ENCODE assay signal across 29 mouse cellular contexts in the genomic region with DNA sequence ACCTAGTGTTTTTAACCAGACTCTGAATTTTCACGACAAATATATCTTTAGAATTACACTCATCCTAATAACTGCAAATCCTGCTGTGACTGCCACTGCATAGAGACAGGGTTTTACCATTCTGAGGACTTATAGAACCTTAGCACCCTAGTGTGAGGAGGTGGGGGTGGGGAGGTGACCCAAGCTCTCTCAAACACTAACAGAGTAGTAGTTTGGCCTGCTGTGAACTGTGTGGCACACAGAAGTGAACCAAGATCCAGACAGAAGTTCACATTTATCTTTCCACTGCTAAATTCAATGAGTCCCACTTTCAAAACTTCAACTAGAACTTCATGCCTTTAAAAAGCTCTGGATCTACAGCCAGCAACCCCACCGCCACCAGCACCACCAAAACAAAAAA. TPM values are rescaled to one million over a fixed set of nuclear protein-coding genes. Genes with fewer than 3 reads are reported as not detected.
A peak's percentile ranks its signal among the peaks of the same experiment; 100 is the strongest.
DNase-seq lines count a peak whose midpoint lies in the region; ATAC-seq and TF ChIP-seq lines count a peak whose summit lies in the region.
"Had no signal": no experiment of that assay in that cellular context is flagged by ENCODE, and none has a peak within 500 bp of the region (broad histone marks: within the 10 kb centered on the region; RNA-seq: fewer than 3 reads in every experiment).

No protein-coding gene starts in this region.

- ATAC-seq in intestine, embryonic 15.5 days = peak; percentile 67; the same call in 1 of the 2 replicates
- no peak for ATAC-seq in intestine, postnatal 0 days
- ATAC-seq in liver, embryonic 11.5 days (replicated peaks; ENCODE audit: low FRiP score) = no peak
- ATAC-seq: activated CD4-positive, CD25-positive, alpha-beta regulatory T cell, adult 4 months; CD4-positive, CD25-positive, alpha-beta regulatory T cell, adult 4 months; forebrain, embryonic 14.5 days had no signal

- H3K4me2 ChIP-seq in intestine, embryonic 15.5 days (replicated peaks) = no peak overlapping the region
- no peak overlapping the region for H3K4me2 ChIP-seq in intestine, postnatal 0 days (replicated peaks; ENCODE audit: low read depth)
- no peak overlapping the region for H3K4me2 ChIP-seq in liver, embryonic 11.5 days
- H3K4me2 ChIP-seq: embryonic facial prominence, embryonic 13.5 days; embryonic facial prominence, embryonic 15.5 days; forebrain, embryonic 12.5 days had no signal

- no peaks in the 10 kb centered on the region for H3K4me1 ChIP-seq in intestine, embryonic 15.5 days (replicated peaks)
- H3K4me1 ChIP-seq in intestine, postnatal 0 days (replicated peaks; ENCODE audit: control insufficient read depth, insufficient read depth, low read length) = no peaks in the 10 kb centered on the region
- peaks cover 12% of the 10 kb centered on the region; the same call in 1 of the 2 replicates for H3K4me1 ChIP-seq in liver, adult 2 months (ENCODE audit: control insufficient read depth, insufficient read depth, low read length)
- H3K4me1 ChIP-seq in liver, embryonic 11.5 days (replicated peaks; ENCODE audit: control insufficient read depth, insufficient read depth, low read length) = no peaks in the 10 kb centered on the region
- H3K4me1 ChIP-seq: embryonic facial prominence, embryonic 13.5 days; embryonic facial prominence, embryonic 15.5 days; forebrain, embryonic 12.5 days had no signal

- no peak for DNase-seq in layer of hippocampus, adult 2 months (ENCODE audit: low spot score in 2 of 2)
- no peak for DNase-seq in layer of hippocampus, postnatal 10 days (ENCODE audit: low spot score in 2 of 2)
- peak; percentile 63 for DNase-seq in liver, adult 2 months (ENCODE audit: extremely low read depth, low read depth, low spot score)
- no peak for DNase-seq in liver, embryonic 11.5 days (ENCODE audit: low spot score)
- DNase-seq in thymus, adult 18-20 months = no peak
- DNase-seq: adrenal gland, adult 8-10 months; B cell, adult 2 months; cerebellum, adult 11-12 months; cerebellum, adult 2 months; cerebellum, adult 9-10 months; cerebellum, postnatal 10 days; cerebellum, postnatal 25 days; embryo, embryonic 11 days had no signal

- no peak overlapping the region for H3K4me3 ChIP-seq in intestine, embryonic 15.5 days (replicated peaks)
- H3K4me3 ChIP-seq in intestine, postnatal 0 days (ENCODE audit: low read depth, low read length) = no peak overlapping the region
- no peak overlapping the region for H3K4me3 ChIP-seq in layer of hippocampus, adult 2 months
- no peak overlapping the region for H3K4me3 ChIP-seq in liver, adult 2 months (ENCODE audit: insufficient read depth, low read depth, low read length)
- H3K4me3 ChIP-seq in liver, embryonic 11.5 days (ENCODE audit: low read depth, low read length) = no peak overlapping the region
- H3K4me3 ChIP-seq: embryonic facial prominence, embryonic 13.5 days; embryonic facial prominence, embryonic 15.5 days; erythroblast, embryonic 14.5 days; forebrain, embryonic 10.5 days; forebrain, embryonic 12.5 days had no signal

- H3K36me3 ChIP-seq in intestine, embryonic 15.5 days = no peaks in the 10 kb centered on the region
- no peaks in the 10 kb centered on the region for H3K36me3 ChIP-seq in intestine, postnatal 0 days (ENCODE audit: control insufficient read depth, insufficient read depth)
- H3K36me3 ChIP-seq in liver, adult 2 months (ENCODE audit: control insufficient read depth, insufficient read depth, low read length) = no peaks in the 10 kb centered on the region
- H3K36me3 ChIP-seq in liver, embryonic 11.5 days (ENCODE audit: control insufficient read depth, insufficient read depth, low read length) = no peaks in the 10 kb centered on the region
- H3K36me3 ChIP-seq: embryonic facial prominence, embryonic 13.5 days; embryonic facial prominence, embryonic 15.5 days; forebrain, embryonic 10.5 days; forebrain, embryonic 12.5 days; G1E had no signal

- H3K9me3 ChIP-seq in intestine, embryonic 15.5 days = no peaks in the 10 kb centered on the region
- H3K9me3 ChIP-seq in intestine, postnatal 0 days (ENCODE audit: control insufficient read depth) = no peaks in the 10 kb centered on the region
- H3K9me3 ChIP-seq in liver, embryonic 11.5 days (ENCODE audit: control insufficient read depth, low read length) = no peaks in the 10 kb centered on the region
- H3K9me3 ChIP-seq: embryonic facial prominence, embryonic 13.5 days; embryonic facial prominence, embryonic 15.5 days; forebrain, embryonic 10.5 days; forebrain, embryonic 12.5 days; G1E had no signal

- no peak for TF ChIP-seq POLR2A in liver, adult 2 months (IDR thresholded peaks at IDR 0.05; ENCODE audit: extremely low read depth, insufficient read depth, low read length)

- peaks cover 7% of the 10 kb centered on the region; the same call in 1 of the 2 replicates for H3K79me2 ChIP-seq in liver, adult 2 months (ENCODE audit: control insufficient read depth, insufficient read depth, low read length)

- no peak overlapping the region for H3K9ac ChIP-seq in intestine, embryonic 15.5 days
- no peak overlapping the region for H3K9ac ChIP-seq in intestine, postnatal 0 days (ENCODE audit: low read depth, low read length)
- no peak overlapping the region for H3K9ac ChIP-seq in liver, adult 2 months (ENCODE audit: low read depth, low read length)
- no peak overlapping the region for H3K9ac ChIP-seq in liver, embryonic 11.5 days (ENCODE audit: low read depth, low read length)
- H3K9ac ChIP-seq: embryonic facial prominence, embryonic 13.5 days; embryonic facial prominence, embryonic 15.5 days; forebrain, embryonic 12.5 days had no signal

- TF ChIP-seq CTCF in intestine, postnatal 0 days (IDR thresholded peaks at IDR 0.05; ENCODE audit: low read depth) = no peak
- no peak for TF ChIP-seq CTCF in layer of hippocampus, adult 2 months (conservative IDR thresholded peaks at IDR 0.05)
- no peak for TF ChIP-seq CTCF in liver, adult 2 months (IDR thresholded peaks at IDR 0.05; ENCODE audit: low read depth, low read length)

- H3K27me3 ChIP-seq in intestine, embryonic 15.5 days (replicated peaks) = no peaks in the 10 kb centered on the region
- no peaks in the 10 kb centered on the region for H3K27me3 ChIP-seq in intestine, postnatal 0 days (replicated peaks; ENCODE audit: control insufficient read depth, insufficient read depth, low read length)
- H3K27me3 ChIP-seq in liver, adult 2 months (ENCODE audit: control insufficient read depth, insufficient read depth, low read length) = no peaks in the 10 kb centered on the region
- H3K27me3 ChIP-seq in liver, embryonic 11.5 days (replicated peaks; ENCODE audit: control insufficient read depth, insufficient read depth, low read length) = no peaks in the 10 kb centered on the region
- H3K27me3 ChIP-seq: CH12.LX; embryonic facial prominence, embryonic 15.5 days had no signal

- H3K27ac ChIP-seq in intestine, embryonic 15.5 days = no peak overlapping the region
- H3K27ac ChIP-seq in intestine, postnatal 0 days (ENCODE audit: low read depth, low read length) = no peak overlapping the region
- peak overlapping the region; percentile 61 for H3K27ac ChIP-seq in layer of hippocampus, adult 2 months
- H3K27ac ChIP-seq in liver, adult 2 months (replicated peaks; ENCODE audit: insufficient read depth, low read depth, low read length) = peak overlapping the region; percentile 48
- no peak overlapping the region for H3K27ac ChIP-seq in liver, embryonic 11.5 days (ENCODE audit: low read depth, low read length)
- H3K27ac ChIP-seq: embryonic facial prominence, embryonic 13.5 days; embryonic facial prominence, embryonic 15.5 days; forebrain, embryonic 10.5 days; forebrain, embryonic 12.5 days had no signal

- WGBS in intestine, embryonic 15.5 days = 65% methylated on average over 2 of the region's 2 CpGs
- WGBS in intestine, postnatal 0 days = 46% methylated on average over 2 of the region's 2 CpGs
- 44% methylated on average over 2 of the region's 2 CpGs for WGBS in liver, adult 2 months
- 73% methylated on average over 2 of the region's 2 CpGs for WGBS in liver, embryonic 11.5 days

RNA-seq across cellular contexts. Expression of a gene that starts 6.4 kb away (rescaled TPM):
- polyA plus RNA-seq in intestine, embryonic 15.5 days (2015; fragmentation: Nextera tagmentation; extraction: Ambion mirVana) = 5.6 TPM in 2 replicates
- 3.1 and 3.5 TPM in 2 replicates for polyA plus RNA-seq in intestine, postnatal 0 days (2015; fragmentation: Nextera tagmentation; extraction: Ambion mirVana)
- 10 to 100 TPM; 87.6 to 92.2 TPM for total RNA-seq in layer of hippocampus, adult 2 months (2021)
- total RNA-seq in layer of hippocampus, postnatal 10 days (2021) = 100 to 1,000 TPM; 157 to 167 TPM
- total RNA-seq in liver, adult 2 months (2014; rRNA removed) = 8.6 and 10.8 TPM in 2 replicates
- polyA plus RNA-seq in liver, adult 2 months (2012; rRNA removed) = 3.9 and 5.9 TPM in 2 replicates
- polyA plus RNA-seq in liver, embryonic 11.5 days (2014; fragmentation: Nextera tagmentation; extraction: Ambion mirVana) = 4.2 and 5.0 TPM in 2 replicates
- polyA plus RNA-seq: activated CD4-positive, CD25-positive, alpha-beta regulatory T cell, adult 4 months; CD4-positive, CD25-positive, alpha-beta regulatory T cell, adult 4 months; erythroblast, embryonic 14.5 days; G1E had no signal

RNA-seq across cellular contexts. Expression of a gene that starts 18.9 kb away (rescaled TPM):
- polyA plus RNA-seq in intestine, embryonic 15.5 days (2015; fragmentation: Nextera tagmentation; extraction: Ambion mirVana) = 0.18 and 0.24 TPM in 2 replicates
- 0.16 TPM in 1 of 2 replicates, not detected in the other for polyA plus RNA-seq in intestine, postnatal 0 days (2015; fragmentation: Nextera tagmentation; extraction: Ambion mirVana)
- under 1 TPM in 1 of 2 experiments, not detected in 1; 0.54 TPM for total RNA-seq in layer of hippocampus, adult 2 months (2021)
- total RNA-seq in layer of hippocampus, postnatal 10 days (2021) = under 1 TPM in 1 of 2 experiments, not detected in 1; 0.36 TPM
- total RNA-seq in liver, adult 2 months (2014; rRNA removed) = 0.34 TPM in 1 of 2 replicates, not detected in the other
- polyA plus RNA-seq in liver, adult 2 months (2012; rRNA removed) = not detected in 2 replicates
- not detected in 2 replicates for polyA plus RNA-seq in liver, embryonic 11.5 days (2014; fragmentation: Nextera tagmentation; extraction: Ambion mirVana)
- total RNA-seq: adrenal gland, adult 18-20 months; adrenal gland, postnatal 14 days; adrenal gland, postnatal 36 days; CH12.LX; G1E had no signal
- polyA plus RNA-seq: activated CD4-positive, CD25-positive, alpha-beta regulatory T cell, adult 4 months; CD4-positive, CD25-positive, alpha-beta regulatory T cell, adult 4 months; cerebellum, adult 2 months; erythroblast, embryonic 14.5 days; G1E; Patski had no signal

Comparison
In these comparisons a context has a peak if more than half of its experiments do, and no peak if none do; other contexts are left out.
1. H3K27ac ChIP-seq: peak in layer of hippocampus, adult 2 months (single experiment) and liver, adult 2 months (single experiment); none in intestine, embryonic 15.5 days (single experiment), intestine, postnatal 0 days (single experiment) and liver, embryonic 11.5 days (single experiment).